Mouse (Mus musculus) retina, adult 2 months (tissue): ENCODE results near the gene Olfr1337.
"Not testable (repeated sequence)": the region's sequence is repeated elsewhere in the genome, so short reads cannot be mapped to it uniquely, and the experiment has no call there.

ENCODE experiments used
- DNase-seq: peaks from one replicate; pipeline ENCODE4 v3.0.0-alpha.2; 2012; ENCODE audit warnings: low read depth, low spot score

Gene Olfr1337

DNA sequence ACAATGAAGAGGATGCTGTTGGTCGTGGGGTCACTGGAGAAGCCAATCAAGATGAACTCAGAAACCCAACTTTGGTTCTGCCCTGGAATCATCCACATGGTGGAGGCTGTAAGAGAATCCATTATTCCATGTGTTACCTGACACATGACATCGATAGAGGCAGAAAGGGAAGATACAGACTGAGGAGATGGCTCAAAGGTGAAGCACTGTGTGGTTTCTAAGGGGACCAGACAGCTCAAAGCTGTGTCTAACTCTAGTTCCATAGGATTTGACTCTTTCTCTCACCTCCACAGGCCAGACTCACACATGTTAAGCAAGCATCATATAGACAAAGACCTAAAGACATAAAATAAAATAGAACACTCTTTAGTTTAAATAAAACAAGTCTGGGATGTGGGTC lies at the start of gene Olfr1337:
TSS of gene Olfr1337 (minus strand) at position 101 of the 400 bp plus-strand sequence.
- DNase-seq, result no peak

DNA sequence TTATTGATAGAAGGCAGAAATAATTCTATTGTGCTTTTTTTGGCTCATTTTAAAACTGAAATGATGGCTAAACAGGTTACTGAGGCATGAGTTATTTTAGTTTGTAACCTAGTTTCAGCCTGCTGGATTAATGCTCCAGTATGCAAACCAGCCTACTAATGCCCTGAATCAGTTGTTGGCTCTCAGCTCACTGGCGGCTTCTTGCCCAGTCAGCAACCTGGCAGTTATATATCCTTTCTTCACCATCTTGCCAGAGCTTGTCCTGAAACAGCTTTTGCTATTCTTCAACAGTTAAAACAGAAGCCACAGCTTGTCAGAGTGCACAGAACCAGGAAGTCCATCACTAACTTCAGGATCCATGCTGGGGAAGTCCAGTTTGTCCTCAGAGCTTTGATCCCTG lies 36.5 kb upstream of the Olfr1337 start:
- DNase-seq, result peak; percentile 1

DNA sequence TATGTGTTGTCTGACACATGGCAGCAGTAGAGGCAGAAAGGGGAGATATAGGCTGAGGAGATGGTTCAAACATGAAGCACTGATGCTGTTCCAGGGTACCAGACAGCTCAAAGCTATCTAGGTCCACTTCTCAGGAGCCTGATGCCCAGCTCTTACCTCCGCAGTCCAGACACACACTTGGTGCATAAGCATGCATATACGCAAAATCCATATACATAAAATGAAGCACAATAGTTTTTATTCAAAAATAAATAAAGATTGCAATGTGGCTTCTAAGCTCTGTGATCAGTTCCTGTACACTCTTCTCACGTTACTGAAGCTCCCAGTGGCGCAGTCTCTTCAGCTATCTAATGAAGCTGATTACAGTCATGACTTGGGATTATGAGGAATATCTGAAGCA lies 27.5 kb upstream of the Olfr1337 start, which contains the start of gene Olfr1335:
TSS of gene Olfr1335 (minus strand) at position 101 of the 400 bp plus-strand sequence.
- DNase-seq, result no peak

DNA sequence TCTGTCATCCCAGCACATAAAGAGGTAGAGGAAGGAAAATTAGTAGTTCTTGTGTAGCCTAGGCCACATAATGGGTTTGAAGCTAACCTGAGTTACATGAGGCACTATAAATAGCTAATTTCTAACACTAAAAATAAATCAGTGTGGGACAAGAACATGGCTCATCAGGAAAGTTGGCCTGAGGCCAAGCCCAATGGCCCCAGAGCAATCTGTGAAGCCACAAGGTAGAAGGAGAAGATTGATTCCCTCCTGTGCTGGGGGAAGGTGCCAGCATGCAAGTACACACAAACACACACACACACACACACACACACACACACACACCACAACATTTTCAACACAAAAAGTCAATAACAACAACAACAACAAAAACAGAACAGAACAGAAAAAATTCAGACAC lies 10.4 kb upstream of the Olfr1337 start:
- not testable (repeated sequence) for DNase-seq

DNA sequence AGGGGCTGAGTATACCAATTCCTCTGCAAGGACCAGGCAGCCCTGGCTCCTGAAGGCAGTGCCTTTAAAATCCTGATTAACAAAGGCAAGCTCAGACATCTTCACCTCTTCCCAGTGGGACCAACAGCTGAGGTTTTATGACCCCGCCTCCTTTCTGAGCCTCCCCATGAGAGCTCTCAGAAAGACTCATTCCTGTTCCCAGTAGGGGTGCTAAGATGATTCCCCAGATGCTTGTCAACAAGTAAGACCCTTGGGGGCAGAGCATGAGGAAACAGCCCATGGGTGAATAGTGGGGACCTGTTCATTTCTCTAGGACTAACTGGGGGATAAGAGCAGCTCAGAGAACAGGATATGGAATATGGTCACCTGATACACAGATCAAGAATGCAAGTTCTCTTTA lies 23.7 kb downstream of the Olfr1337 start, which contains the start of gene Olfr1338:
TSS of gene Olfr1338 (minus strand) at position 101 of the 400 bp plus-strand sequence.
- no peak for DNase-seq

DNA sequence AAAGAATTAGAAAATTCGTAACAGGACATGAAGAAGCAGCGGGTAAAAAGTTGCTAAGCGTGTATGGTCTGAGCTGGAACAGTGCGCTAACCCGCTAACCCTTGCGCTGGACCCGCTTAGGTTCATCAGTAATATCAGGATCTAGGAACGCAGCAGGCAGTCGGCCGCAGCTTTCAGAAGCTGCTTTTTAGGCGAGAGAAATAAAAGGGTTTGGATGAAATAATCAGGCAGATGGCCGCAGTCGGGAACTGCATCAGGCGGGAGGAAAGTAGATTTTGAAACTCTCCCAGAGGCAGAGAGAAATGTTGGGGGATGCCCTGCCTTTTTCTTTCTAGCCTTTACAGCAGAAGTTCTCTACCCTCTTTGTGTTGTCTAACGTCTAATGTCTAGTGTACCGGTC lies 40.5 kb downstream of the Olfr1337 start:
- DNase-seq, result no peak

DNA sequence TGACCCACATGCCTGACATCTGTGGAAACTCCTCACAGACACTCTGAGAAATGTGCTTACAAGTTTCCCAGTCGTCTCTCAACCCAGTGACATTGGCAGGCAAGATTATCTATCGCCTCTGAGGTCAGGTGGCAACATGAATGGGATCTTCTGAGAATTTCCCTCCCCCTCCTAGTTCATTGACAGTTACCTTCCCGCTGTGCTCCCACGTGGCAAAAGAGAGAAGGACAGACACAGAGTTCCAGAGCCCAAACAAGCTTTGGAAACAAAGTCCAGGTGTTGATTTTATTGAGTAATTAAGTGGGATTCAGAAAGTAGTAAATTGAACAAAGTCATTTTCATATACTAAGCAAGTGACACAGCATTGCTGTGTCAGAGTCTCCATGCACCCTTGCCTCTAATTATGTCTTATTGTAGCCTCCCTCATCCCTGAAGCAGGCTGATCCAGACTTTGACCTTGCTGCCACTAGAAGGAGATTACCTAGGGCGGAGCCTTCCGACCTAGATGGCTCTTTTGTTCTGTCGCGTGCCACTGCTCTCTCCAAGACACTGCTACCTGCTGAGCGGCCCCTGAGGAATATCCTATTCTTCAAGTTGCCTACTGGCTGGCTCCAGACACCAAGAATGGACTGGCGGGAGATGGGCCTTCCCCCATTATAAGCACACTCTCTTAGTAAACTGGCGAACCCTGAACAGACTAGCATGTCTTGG lies 41.2 kb downstream of the Olfr1337 start:
- DNase-seq, result no peak

DNA sequence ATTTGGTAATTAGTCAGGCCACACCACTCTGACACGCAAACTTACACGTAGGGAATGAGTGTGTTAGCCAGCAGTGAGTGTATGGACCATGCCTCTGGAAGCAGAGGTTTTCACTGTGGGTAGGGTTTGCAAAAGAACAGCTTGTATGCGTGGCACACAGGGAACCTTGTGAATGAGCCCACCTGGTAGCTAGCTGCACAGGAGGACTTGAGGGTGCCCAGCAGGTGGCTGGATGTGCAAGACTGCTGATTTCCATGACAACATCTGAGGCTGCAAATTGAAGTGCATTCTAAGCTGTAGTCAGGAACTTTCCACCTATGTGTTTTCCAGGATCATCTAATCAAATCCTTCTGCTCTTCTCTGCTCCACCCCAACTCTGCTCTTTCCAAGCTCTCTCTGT lies 42.8 kb downstream of the Olfr1337 start:
- no peak for DNase-seq

DNA sequence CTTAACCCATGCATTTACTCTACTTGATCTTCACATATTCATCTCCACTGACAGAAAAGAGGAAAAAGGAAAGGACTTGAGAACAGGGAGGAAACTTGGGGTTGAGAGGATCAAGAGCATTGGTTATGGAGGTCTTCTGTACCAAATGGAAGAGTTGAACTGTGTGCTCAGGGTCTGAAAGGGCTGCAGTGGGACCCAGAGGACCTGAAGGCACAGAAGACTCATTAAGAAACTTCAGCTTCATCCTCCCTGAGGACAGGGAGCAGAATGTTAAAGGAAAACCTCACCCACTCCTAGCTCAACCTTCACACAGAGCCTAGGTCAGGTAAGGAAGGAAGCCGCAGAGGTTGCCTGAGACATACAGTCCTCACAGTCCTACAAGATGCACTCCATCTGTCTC lies 50.5 kb downstream of the Olfr1337 start, which contains the start of gene Olfr1339:
TSS of gene Olfr1339 (plus strand) at position 301 of the 400 bp plus-strand sequence.
- no peak for DNase-seq
